Mouse (Mus musculus): ENCODE measurements around the gene Wdr45b. TPM values are rescaled to one million over a fixed set of nuclear protein-coding genes. Genes with fewer than 3 reads are reported as not detected.
A peak's percentile ranks its signal among the peaks of the same experiment; 100 is the strongest.
"Not testable (repeated sequence)": the region's sequence is repeated elsewhere in the genome, so short reads cannot be mapped to it uniquely, and the experiment has no call there.

Gene Wdr45b
- total RNA-seq, 2 experiments from 2014 or later: 10.6 to 22.6 TPM

DNA sequence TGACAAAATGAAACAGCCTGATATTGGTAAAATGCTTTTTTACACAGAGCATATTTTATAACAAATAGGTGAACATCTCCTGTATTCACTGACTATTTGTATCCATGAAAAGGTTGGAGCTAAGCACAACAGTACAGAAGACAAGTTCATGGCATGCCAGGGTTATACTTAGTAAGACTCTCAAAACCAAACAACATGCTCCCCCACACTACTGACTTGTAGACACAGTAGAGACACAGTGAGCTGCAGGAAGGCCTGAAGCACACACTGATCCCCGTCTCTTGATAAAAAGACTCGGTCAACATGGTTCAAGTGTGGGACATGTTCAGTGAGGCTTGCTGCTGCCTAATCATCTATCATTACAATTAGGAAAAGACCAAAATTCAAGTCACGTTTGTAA is 22.6 kb downstream of the Wdr45b start:
- no peak for ATAC-seq (replicated peaks; ENCODE audit: low FRiP score, poor library complexity, severe bottlenecking)

- no peak for ATAC-seq (replicated peaks; ENCODE audit: low FRiP score, poor library complexity, severe bottlenecking)
Measured at GRCm38 (mm10) chr11:121328619-121329018, 25.6 kb downstream of the Wdr45b start.

- ATAC-seq (replicated peaks; ENCODE audit: low FRiP score, poor library complexity, severe bottlenecking): no peak
Measured at GRCm38 (mm10) chr11:121328206-121328605, 26.0 kb downstream of the Wdr45b start.

GRCm38 (mm10) chr11:121326681-121327080 is 27.6 kb downstream of the Wdr45b start:
- no peak for ATAC-seq (replicated peaks; ENCODE audit: low FRiP score, poor library complexity, severe bottlenecking)

DNA sequence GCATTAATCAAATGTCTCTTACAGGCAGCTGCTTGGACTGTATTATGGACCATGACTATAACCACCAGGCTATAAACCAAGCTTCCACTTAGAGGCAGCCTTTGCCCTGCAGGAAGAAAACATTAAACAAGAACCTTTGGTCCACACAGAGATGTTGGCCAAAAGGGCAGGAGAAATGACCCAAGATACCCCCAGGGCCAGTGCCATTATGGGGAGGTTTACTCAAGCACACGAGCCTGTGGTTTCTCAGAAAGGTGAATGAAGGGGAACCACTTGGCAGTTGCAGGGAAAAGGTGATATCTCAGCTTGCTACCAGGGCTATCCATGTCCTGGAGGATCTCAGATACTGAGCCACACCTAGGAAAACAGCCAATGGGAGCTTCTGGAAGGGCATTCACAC is 28.2 kb downstream of the Wdr45b start:
- no peak for ATAC-seq (replicated peaks; ENCODE audit: low FRiP score, poor library complexity, severe bottlenecking)

GRCm38 (mm10) chr11:121307712-121308111 is 46.5 kb downstream of the Wdr45b start:
- not testable (repeated sequence) for ATAC-seq (replicated peaks; ENCODE audit: low FRiP score, poor library complexity, severe bottlenecking)

GRCm38 (mm10) chr11:121306608-121307007 is 47.6 kb downstream of the Wdr45b start:
- ATAC-seq (replicated peaks; ENCODE audit: low FRiP score, poor library complexity, severe bottlenecking): no peak

- no peak for ATAC-seq (replicated peaks; ENCODE audit: low FRiP score, poor library complexity, severe bottlenecking)
Measured at GRCm38 (mm10) chr11:121305371-121305770, 48.9 kb downstream of the Wdr45b start.

GRCm38 (mm10) chr11:121300265-121300664 is 54.0 kb downstream of the Wdr45b start:
- no peak for ATAC-seq (replicated peaks; ENCODE audit: low FRiP score, poor library complexity, severe bottlenecking)

DNA sequence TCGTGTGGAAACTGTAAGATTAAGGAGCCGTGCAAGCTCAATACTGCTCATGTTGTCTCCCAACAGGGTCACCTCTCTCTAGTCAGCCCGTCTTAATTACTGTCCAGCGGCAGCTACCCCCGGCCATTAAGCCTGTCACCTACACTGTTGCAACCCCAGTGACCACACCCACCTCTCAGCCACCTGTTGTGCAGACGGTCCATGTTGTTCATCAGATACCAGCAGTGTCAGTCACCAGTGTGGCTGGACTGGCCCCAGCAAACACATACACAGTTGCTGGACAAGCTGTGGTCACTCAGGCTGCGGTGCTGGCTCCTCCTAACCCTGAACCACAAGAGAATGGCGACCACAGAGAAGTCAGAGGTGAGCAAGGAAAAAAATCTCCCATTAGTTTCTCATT is 55.8 kb downstream of the Wdr45b start:
- ATAC-seq (replicated peaks; ENCODE audit: low FRiP score, poor library complexity, severe bottlenecking): no peak

DNA sequence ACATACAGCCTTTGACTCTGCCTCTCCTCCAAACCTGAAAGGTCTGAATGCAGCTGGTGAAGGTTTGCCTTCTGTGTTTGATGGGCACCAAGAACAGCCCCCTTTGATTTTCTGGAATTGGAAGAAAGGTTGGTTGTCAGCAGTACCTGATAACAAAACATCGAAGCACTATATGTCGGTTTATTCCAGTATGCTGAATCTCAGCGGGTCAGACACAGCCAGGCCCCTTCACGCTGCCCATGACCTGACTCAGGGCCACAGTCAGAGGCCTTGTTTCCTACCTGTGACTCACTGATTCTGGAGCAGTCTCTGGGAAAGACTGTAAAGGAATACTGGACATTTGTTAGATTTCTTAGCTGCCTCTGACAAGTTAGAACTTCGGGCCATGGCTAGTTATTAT is 59.5 kb downstream of the Wdr45b start:
- ATAC-seq (replicated peaks; ENCODE audit: low FRiP score, poor library complexity, severe bottlenecking): no peak

DNA sequence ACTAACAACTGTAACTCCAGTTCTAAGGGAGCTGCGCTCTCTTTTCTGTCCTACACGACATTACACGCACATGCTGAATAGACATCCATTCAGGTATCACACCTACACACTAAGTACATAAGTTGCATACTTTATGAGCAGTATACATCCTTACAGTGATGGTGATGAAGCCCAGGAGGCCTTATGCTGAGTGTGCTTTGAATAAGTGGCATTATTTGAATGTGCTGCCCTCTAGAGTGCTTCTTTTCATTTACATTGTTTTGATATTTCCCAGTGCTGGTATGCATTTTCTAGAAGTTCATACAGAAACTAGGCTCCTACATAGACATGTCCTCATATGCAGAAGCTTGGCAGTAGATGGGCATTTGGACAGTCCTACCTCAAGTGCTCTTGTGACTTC is 64.4 kb downstream of the Wdr45b start:
- ATAC-seq (replicated peaks; ENCODE audit: low FRiP score, poor library complexity, severe bottlenecking): peak; percentile 45; the same call in 1 of the 2 replicates

DNA sequence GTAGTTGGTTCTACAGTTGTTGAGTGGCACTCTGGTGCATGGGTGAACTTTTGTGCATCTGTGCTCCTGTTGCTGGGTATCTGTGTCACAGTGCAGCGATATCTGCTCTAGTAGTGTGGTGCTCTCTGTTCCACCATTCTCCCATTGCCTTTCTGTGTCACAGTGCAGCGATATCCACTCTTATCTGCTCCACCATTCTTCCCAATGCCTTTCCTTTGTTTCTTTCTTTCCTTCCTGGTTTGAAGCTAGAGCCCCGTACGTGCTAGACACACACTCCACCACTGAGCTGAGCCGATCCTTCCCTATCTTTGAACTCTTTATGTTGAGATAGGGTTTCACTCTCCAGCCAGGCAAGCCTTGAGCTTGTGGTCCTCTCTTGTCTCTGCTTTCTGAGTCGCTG is 71.3 kb downstream of the Wdr45b start:
- no peak for ATAC-seq (replicated peaks; ENCODE audit: low FRiP score, poor library complexity, severe bottlenecking)

- ATAC-seq (replicated peaks; ENCODE audit: low FRiP score, poor library complexity, severe bottlenecking): no peak
Measured at GRCm38 (mm10) chr11:121278011-121278410, 76.2 kb downstream of the Wdr45b start.

DNA sequence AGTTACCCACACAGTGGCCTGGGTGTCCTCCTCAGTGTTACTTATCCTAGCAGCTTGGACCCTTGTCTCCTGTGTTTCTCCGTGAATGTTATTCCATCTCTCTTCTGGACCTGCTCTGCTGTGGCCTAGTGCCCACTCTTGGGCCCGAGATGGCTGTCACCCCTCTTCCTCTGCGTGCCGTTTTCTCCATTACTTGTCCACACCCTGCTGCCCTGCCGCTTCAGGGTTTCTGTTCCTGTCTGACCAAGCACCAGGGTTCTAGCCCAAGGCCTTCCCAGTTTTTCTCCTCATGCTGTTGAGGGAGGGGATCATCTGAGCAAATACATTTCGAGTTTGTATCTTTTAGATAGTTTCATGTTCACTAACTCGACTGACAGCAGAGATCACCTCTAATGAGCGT is 76.7 kb downstream of the Wdr45b start:
- ATAC-seq (replicated peaks; ENCODE audit: low FRiP score, poor library complexity, severe bottlenecking): no peak

Other genes starting within 250 kb of the Wdr45b start
- not detected in 2 replicates for gene Tex19.2, start 235.8 kb downstream of the Wdr45b start, total RNA-seq (2015; ENCODE audit: low replicate concordance)
- not detected in 2 replicates for gene Tex19.2, start 235.8 kb downstream of the Wdr45b start, total RNA-seq (2017; ENCODE audit: low replicate concordance)
- gene Tex19.1, start 208.3 kb downstream of the Wdr45b start, total RNA-seq (2015; ENCODE audit: low replicate concordance): not detected in 2 replicates
- not detected in 2 replicates for gene Tex19.1, start 208.3 kb downstream of the Wdr45b start, total RNA-seq (2017; ENCODE audit: low replicate concordance)
- gene Uts2r, start 194.2 kb downstream of the Wdr45b start, total RNA-seq (2015; ENCODE audit: low replicate concordance): not detected in 2 replicates
- not detected in 2 replicates for gene Uts2r, start 194.2 kb downstream of the Wdr45b start, total RNA-seq (2017; ENCODE audit: low replicate concordance)
- 0.84 and 6.9 TPM in 2 replicates for gene Hexdc, start 150.0 kb downstream of the Wdr45b start, total RNA-seq (2015; ENCODE audit: low replicate concordance)
- gene Hexdc, start 150.0 kb downstream of the Wdr45b start, total RNA-seq (2017; ENCODE audit: low replicate concordance): 0.51 and 3.9 TPM in 2 replicates
- gene Ogfod3, start 149.7 kb downstream of the Wdr45b start, total RNA-seq (2015; ENCODE audit: low replicate concordance): 0.77 and 1.0 TPM in 2 replicates
- 2.6 TPM in 2 replicates for gene Ogfod3, start 149.7 kb downstream of the Wdr45b start, total RNA-seq (2017; ENCODE audit: low replicate concordance)
- gene Cybc1, start 125.1 kb downstream of the Wdr45b start, total RNA-seq (2015; ENCODE audit: low replicate concordance): 4.6 and 24.7 TPM in 2 replicates
- 16.6 and 16.9 TPM in 2 replicates for gene Cybc1, start 125.1 kb downstream of the Wdr45b start, total RNA-seq (2017; ENCODE audit: low replicate concordance)
- 145 and 154 TPM in 2 replicates for gene Narf, start 117.2 kb downstream of the Wdr45b start, total RNA-seq (2015; ENCODE audit: low replicate concordance)
- 264 and 277 TPM in 2 replicates for gene Narf, start 117.2 kb downstream of the Wdr45b start, total RNA-seq (2017; ENCODE audit: low replicate concordance)
- gene Foxk2, start 94.5 kb downstream of the Wdr45b start, total RNA-seq (2015; ENCODE audit: low replicate concordance): 6.1 and 13.4 TPM in 2 replicates
- 7.1 and 7.2 TPM in 2 replicates for gene Foxk2, start 94.5 kb downstream of the Wdr45b start, total RNA-seq (2017; ENCODE audit: low replicate concordance)
- not detected in 2 replicates for gene Rab40b, start 33.8 kb upstream of the Wdr45b start, total RNA-seq (2015; ENCODE audit: low replicate concordance)
- gene Rab40b, start 33.8 kb upstream of the Wdr45b start, total RNA-seq (2017; ENCODE audit: low replicate concordance): not detected in 2 replicates
- 76.1 and 78.2 TPM in 2 replicates for gene Fn3krp, start 67.0 kb upstream of the Wdr45b start, total RNA-seq (2015; ENCODE audit: low replicate concordance)
- 150 and 165 TPM in 2 replicates for gene Fn3krp, start 67.0 kb upstream of the Wdr45b start, total RNA-seq (2017; ENCODE audit: low replicate concordance)
- 159 and 182 TPM in 2 replicates for gene Fn3k, start 80.5 kb upstream of the Wdr45b start, total RNA-seq (2015; ENCODE audit: low replicate concordance)
- gene Fn3k, start 80.5 kb upstream of the Wdr45b start, total RNA-seq (2017; ENCODE audit: low replicate concordance): 220 and 265 TPM in 2 replicates
- gene Tbcd, start 97.5 kb upstream of the Wdr45b start, total RNA-seq (2015; ENCODE audit: low replicate concordance): 67.3 and 91.8 TPM in 2 replicates
- gene Tbcd, start 97.5 kb upstream of the Wdr45b start, total RNA-seq (2017; ENCODE audit: low replicate concordance): 76.7 and 101 TPM in 2 replicates
- gene Zfp750, start 164.9 kb upstream of the Wdr45b start, total RNA-seq (2015; ENCODE audit: low replicate concordance): not detected in 2 replicates
- 0.17 and 1.3 TPM in 2 replicates for gene Zfp750, start 164.9 kb upstream of the Wdr45b start, total RNA-seq (2017; ENCODE audit: low replicate concordance)

All from erythroblast, adult 5-6 weeks (primary cell).